ENCODE assay signal across 11 mouse cellular contexts in the genomic region with DNA sequence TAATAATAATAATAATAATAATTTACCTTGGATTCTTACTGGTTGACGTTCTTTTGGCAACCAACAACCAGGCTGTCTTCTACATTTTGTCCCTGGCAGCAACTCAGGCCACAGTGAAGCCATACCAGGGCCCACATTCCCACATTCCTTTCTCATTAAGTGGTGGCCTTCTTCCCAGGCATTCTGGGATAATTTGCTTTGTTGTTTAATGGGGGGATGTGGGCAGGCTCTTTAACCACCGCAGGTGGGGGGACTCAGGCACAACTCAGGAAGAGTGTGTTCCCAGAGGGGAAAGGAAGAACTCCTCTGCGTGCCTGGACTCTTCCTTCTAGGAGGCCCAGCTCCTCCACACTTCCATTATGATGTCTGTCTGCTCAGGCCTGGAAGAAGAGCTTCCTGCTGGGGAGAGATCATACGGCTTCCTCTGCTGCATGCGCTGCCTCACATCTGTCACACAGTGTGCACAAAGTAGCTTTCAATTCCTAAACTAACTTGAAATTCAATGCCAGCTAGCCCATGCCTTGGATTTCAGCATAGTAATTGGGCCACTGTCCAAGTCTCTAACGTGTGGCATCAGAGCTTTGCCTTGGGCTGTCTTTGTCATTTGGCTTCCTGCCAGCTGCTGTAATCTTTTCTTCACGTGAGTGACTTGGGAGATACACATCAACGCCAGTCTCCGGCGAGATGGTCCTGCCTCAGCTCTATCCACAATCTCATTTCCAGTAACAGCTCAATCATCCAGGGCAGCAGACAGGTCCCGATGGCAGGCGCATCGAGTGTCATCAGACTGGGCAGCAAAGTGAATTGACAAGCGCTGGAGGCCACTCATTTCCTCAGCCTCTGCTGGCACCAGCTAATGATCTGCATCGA. TPM values are rescaled to one million over a fixed set of nuclear protein-coding genes. Genes with fewer than 3 reads are reported as not detected.
DNase-seq lines count a peak whose midpoint lies in the region; TF ChIP-seq lines count a peak whose summit lies in the region.
"Had no signal": no experiment of that assay in that cellular context is flagged by ENCODE, and none has a peak within 500 bp of the region (broad histone marks: within the 10 kb centered on the region; RNA-seq: fewer than 3 reads in every experiment).

No protein-coding gene starts in this region.

- 33% methylated on average over 15 of the region's 15 CpGs for WGBS in thymus, adult 2 months

- DNase-seq in cerebellum, postnatal 10 days: peak; percentile 54 to 55
- no peak for DNase-seq in cerebellum, adult 9-10 months
- peak; percentile 13 for DNase-seq in thymus, postnatal 25 days
- DNase-seq in thymus, adult 2 months: no peak
- peak; percentile 36 for DNase-seq in induced T-regulatory cell, adult 2 months (ENCODE audit: low read depth)
- DNase-seq in ovary, adult 18-20 months (ENCODE audit: low spot score): no peak
- DNase-seq in layer of hippocampus, adult 18-20 months (ENCODE audit: low spot score in 2 of 2): no peak
- no peak for DNase-seq in kidney, adult 18-20 months
- DNase-seq: heart, postnatal 4 days had no signal

- no peak overlapping the region for H3K4me3 ChIP-seq in thymus, adult 2 months (ENCODE audit: control insufficient read depth, insufficient read depth, low read length)
- H3K4me3 ChIP-seq: erythroblast, embryonic 14.5 days; limb, embryonic 13.5 days had no signal

- H3K27me3 ChIP-seq in thymus, adult 2 months (ENCODE audit: control insufficient read depth, insufficient read depth, low read length): no peaks in the 10 kb centered on the region
- H3K27me3 ChIP-seq: limb, embryonic 13.5 days had no signal

- H3K4me1 ChIP-seq in thymus, adult 2 months (replicated peaks; ENCODE audit: control insufficient read depth, insufficient read depth, low read length): peaks cover 19% of the 10 kb centered on the region

- no peak for TF ChIP-seq POLR2A in thymus, adult 2 months (IDR thresholded peaks at IDR 0.05; ENCODE audit: control insufficient read depth, extremely low read depth, insufficient read depth, low read length, poor library complexity)

- no peaks in the 10 kb centered on the region for H3K36me3 ChIP-seq in thymus, adult 2 months (ENCODE audit: control insufficient read depth, insufficient read depth, low read length)
- H3K36me3 ChIP-seq: limb, embryonic 13.5 days had no signal

- no peak overlapping the region for H3K27ac ChIP-seq in thymus, adult 2 months (ENCODE audit: control insufficient read depth, insufficient read depth, low read length)
- H3K27ac ChIP-seq: limb, embryonic 13.5 days had no signal

- TF ChIP-seq CTCF in thymus, adult 2 months (IDR thresholded peaks at IDR 0.05; ENCODE audit: borderline replicate concordance, control insufficient read depth, extremely low read depth, insufficient read depth, low read length, poor library complexity): no peak

RNA-seq across cellular contexts. Expression of gene Aff3, which starts 31.3 kb away (rescaled TPM):
- 39.6 and 57.2 TPM in 2 replicates for polyA plus RNA-seq in thymus, adult 2 months (2012; rRNA removed)
- 100 to 1,000 TPM; 115 to 122 TPM for total RNA-seq in layer of hippocampus, adult 18-20 months (2021)

Comparison
In these comparisons a context has a peak if more than half of its experiments do, and no peak if none do; other contexts are left out.
1. DNase-seq: peak in cerebellum, postnatal 10 days (2 of 2), thymus, postnatal 25 days (single experiment) and induced T-regulatory cell, adult 2 months (single experiment); none in cerebellum, adult 9-10 months (single experiment), thymus, adult 2 months (single experiment), ovary, adult 18-20 months (single experiment), layer of hippocampus, adult 18-20 months (0 of 2) and kidney, adult 18-20 months (single experiment).